Comparison of ENCODE assay signal across 8 mouse cellular contexts in the genomic region with DNA sequence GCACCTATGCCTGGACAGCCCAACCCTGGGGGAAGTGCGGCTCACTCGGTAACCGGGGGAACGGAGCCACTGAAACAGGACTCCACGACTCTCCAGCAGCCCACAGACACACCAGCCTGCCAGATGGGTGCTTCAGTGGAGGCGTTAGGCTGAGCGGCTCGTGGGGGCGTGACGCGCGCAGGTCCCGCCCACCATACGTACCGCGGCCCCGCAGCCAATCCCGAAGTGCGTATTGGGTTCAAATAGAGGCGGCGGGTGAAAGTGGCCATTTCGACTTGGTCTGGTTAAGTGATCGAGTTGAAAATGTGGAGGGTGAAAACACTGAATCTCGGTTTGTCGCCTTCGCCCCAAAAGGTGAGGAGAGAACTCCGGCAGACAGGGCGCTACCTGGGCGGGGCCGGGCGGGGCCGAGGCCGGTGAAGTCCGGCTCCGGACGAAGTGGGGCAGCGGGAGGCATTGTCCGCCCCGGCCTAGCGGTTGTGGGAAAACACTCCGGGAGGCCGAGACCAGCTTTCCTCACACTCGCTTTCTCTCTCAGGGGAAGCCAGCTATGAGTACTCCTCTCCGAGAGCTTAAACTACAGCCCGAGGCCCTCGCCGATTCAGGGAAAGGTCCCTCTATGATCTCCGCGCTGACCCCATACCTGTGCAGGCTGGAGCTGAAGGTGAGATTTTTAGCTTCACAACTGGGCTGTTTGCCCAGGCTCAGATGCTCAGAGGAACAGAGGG. TPM values are rescaled to one million over a fixed set of nuclear protein-coding genes. Genes with fewer than 3 reads are reported as not detected.
DNase-seq lines count a peak whose midpoint lies in the region; ATAC-seq and TF ChIP-seq lines count a peak whose summit lies in the region.

TSS of gene Spag5 (plus strand) at position 173 of the 728 bp plus-strand sequence.

- in situ Hi-C loops in CH12.LX (cut with MboI; ENCODE audit: low pct_ligation_motif_present, low pct_unique_long_range_greater_than_20kb, low sequenced_read_pairs) = no loop called here

- H3K9me3 ChIP-seq in CH12.LX (replicated peaks; ENCODE audit: low read length) = no peaks in the 10 kb centered on the region
- H3K9me3 ChIP-seq in forebrain, embryonic 11.5 days (ENCODE audit: control insufficient read depth, low read length) = no peaks in the 10 kb centered on the region
- H3K9me3 ChIP-seq in heart, embryonic 16.5 days (replicated peaks; ENCODE audit: control insufficient read depth, low read length) = no peaks in the 10 kb centered on the region
- no peaks in the 10 kb centered on the region for H3K9me3 ChIP-seq in liver, embryonic 15.5 days (replicated peaks)
- H3K9me3 ChIP-seq in neural tube, embryonic 12.5 days = no peaks in the 10 kb centered on the region

- TF ChIP-seq RAD21 in CH12.LX (IDR thresholded peaks at IDR 0.05; ENCODE audit: low read depth, low read length) = no peak

- peak within 1 kb of the TSS; percentile 95 for H3K4me2 ChIP-seq in CH12.LX (ENCODE audit: insufficient read depth, low read depth, poor library complexity, severe bottlenecking)
- H3K4me2 ChIP-seq in forebrain, embryonic 11.5 days (ENCODE audit: low read depth, low read length, severe bottlenecking) = peak within 1 kb of the TSS; percentile 59
- H3K4me2 ChIP-seq in heart, embryonic 16.5 days (ENCODE audit: low read depth, low read length) = peak within 1 kb of the TSS; percentile 86
- peak within 1 kb of the TSS; percentile 78 for H3K4me2 ChIP-seq in liver, embryonic 15.5 days
- H3K4me2 ChIP-seq in neural tube, embryonic 12.5 days (replicated peaks) = peak within 1 kb of the TSS; percentile 85

- no peaks in the 10 kb centered on the region for H3K27me3 ChIP-seq in CH12.LX (replicated peaks)
- no peaks in the 10 kb centered on the region for H3K27me3 ChIP-seq in forebrain, embryonic 11.5 days (ENCODE audit: control insufficient read depth, insufficient read depth, low read length)
- H3K27me3 ChIP-seq in heart, embryonic 16.5 days (ENCODE audit: control insufficient read depth, insufficient read depth, low read length) = no peaks in the 10 kb centered on the region
- H3K27me3 ChIP-seq in liver, embryonic 15.5 days = no peaks in the 10 kb centered on the region
- H3K27me3 ChIP-seq in neural tube, embryonic 12.5 days (replicated peaks) = no peaks in the 10 kb centered on the region

- peak within 1 kb of the TSS; percentile 68 to 80 (median 77) for H3K4me3 ChIP-seq in CH12.LX (replicated peaks in 1 of 3; ENCODE audit: low read depth in 2 of 3, low read length in 2 of 3, poor library complexity in 1 of 3)
- H3K4me3 ChIP-seq in forebrain, embryonic 11.5 days (ENCODE audit: low read depth, low read length) = peak within 1 kb of the TSS; percentile 66
- H3K4me3 ChIP-seq in heart, embryonic 16.5 days (ENCODE audit: low read length) = peak within 1 kb of the TSS; percentile 86
- peak within 1 kb of the TSS; percentile 90 for H3K4me3 ChIP-seq in liver, embryonic 15.5 days (replicated peaks)
- H3K4me3 ChIP-seq in neural tube, embryonic 12.5 days = peak within 1 kb of the TSS; percentile 68

- TF ChIP-seq POLR2A in CH12.LX (IDR thresholded peaks at IDR 0.05; ENCODE audit: low read depth, low read length) = peak; percentile 99

- ATAC-seq in forebrain, embryonic 11.5 days (replicated peaks; ENCODE audit: low FRiP score) = peak; percentile 99
- ATAC-seq in heart, embryonic 16.5 days (replicated peaks; ENCODE audit: extremely low read depth, insufficient read depth, low FRiP score) = peak; percentile 99
- ATAC-seq in liver, embryonic 15.5 days (ENCODE audit: insufficient read depth) = peak; percentile 98
- ATAC-seq in neural tube, embryonic 12.5 days (ENCODE audit: low FRiP score, low read depth) = peak; percentile 99

- H3K79me2 ChIP-seq in CH12.LX (replicated peaks; ENCODE audit: control insufficient read depth, extremely low read depth, insufficient read depth, poor library complexity, severe bottlenecking) = peaks cover 28% of the 10 kb centered on the region

- under 1% methylated on average over 49 of the region's 49 CpGs for WGBS in forebrain, embryonic 11.5 days
- WGBS in heart, embryonic 16.5 days = 0% methylated on average over 49 of the region's 49 CpGs
- under 1% methylated on average over 49 of the region's 49 CpGs for WGBS in liver, embryonic 15.5 days (ENCODE audit: insufficient replicate concordance)
- under 1% methylated on average over 49 of the region's 49 CpGs for WGBS in neural tube, embryonic 12.5 days

- H3K4me1 ChIP-seq in CH12.LX (ENCODE audit: control insufficient read depth in 1 of 2, insufficient read depth in 2 of 2) = peaks cover 0 to 42% of the 10 kb centered on the region in 2 experiments; a peak in 2 of 4 replicates
- peaks cover 5% of the 10 kb centered on the region for H3K4me1 ChIP-seq in forebrain, embryonic 11.5 days (replicated peaks; ENCODE audit: control insufficient read depth, insufficient read depth, low read length)
- H3K4me1 ChIP-seq in heart, embryonic 16.5 days (ENCODE audit: control insufficient read depth, insufficient read depth, low read length) = peaks cover 11% of the 10 kb centered on the region; the same call in 1 of the 2 replicates
- peaks cover 40% of the 10 kb centered on the region for H3K4me1 ChIP-seq in liver, embryonic 15.5 days (replicated peaks)
- no peaks in the 10 kb centered on the region for H3K4me1 ChIP-seq in neural tube, embryonic 12.5 days

- no peak for TF ChIP-seq CTCF in CH12.LX (conservative IDR thresholded peaks at IDR 0.05 in 1 of 2, IDR thresholded peaks at IDR 0.05 in 1 of 2; ENCODE audit: low read depth in 2 of 2, low read length in 2 of 2)

- peak within 1 kb of the TSS; percentile 75 for H3K9ac ChIP-seq in CH12.LX (ENCODE audit: insufficient read depth, low read depth)
- peak within 1 kb of the TSS; percentile 74 for H3K9ac ChIP-seq in forebrain, embryonic 11.5 days (ENCODE audit: low read length)
- H3K9ac ChIP-seq in heart, embryonic 16.5 days (ENCODE audit: low read length) = peak within 1 kb of the TSS; percentile 84
- peak within 1 kb of the TSS; percentile 86 for H3K9ac ChIP-seq in liver, embryonic 15.5 days
- H3K9ac ChIP-seq in neural tube, embryonic 12.5 days = peak within 1 kb of the TSS; percentile 58

- peaks cover 25 to 34% of the 10 kb centered on the region in 2 experiments for H3K36me3 ChIP-seq in CH12.LX (replicated peaks in 1 of 2; ENCODE audit: control insufficient read depth in 1 of 2, insufficient read depth in 1 of 2, low read length in 1 of 2)
- peaks cover 5% of the 10 kb centered on the region; the same call in 1 of the 2 replicates for H3K36me3 ChIP-seq in forebrain, embryonic 11.5 days (ENCODE audit: control insufficient read depth, insufficient read depth, low read length)
- peaks cover 15% of the 10 kb centered on the region for H3K36me3 ChIP-seq in heart, embryonic 16.5 days (ENCODE audit: control insufficient read depth, insufficient read depth)
- peaks cover 35% of the 10 kb centered on the region for H3K36me3 ChIP-seq in liver, embryonic 15.5 days (replicated peaks)
- peaks cover 22% of the 10 kb centered on the region for H3K36me3 ChIP-seq in neural tube, embryonic 12.5 days

- peak within 1 kb of the TSS; percentile 49 for H3K27ac ChIP-seq in CH12.LX (ENCODE audit: insufficient read depth, low read depth)
- H3K27ac ChIP-seq in forebrain, embryonic 11.5 days (ENCODE audit: low read depth, low read length) = peak within 1 kb of the TSS; percentile 37
- peak within 1 kb of the TSS; percentile 73 for H3K27ac ChIP-seq in heart, embryonic 16.5 days (ENCODE audit: low read length)
- peak within 1 kb of the TSS; percentile 85 for H3K27ac ChIP-seq in liver, embryonic 15.5 days (replicated peaks)
- H3K27ac ChIP-seq in neural tube, embryonic 12.5 days = no peak within 1 kb of the TSS

- DNase-seq in CH12.LX (ENCODE audit: extremely low read depth) = peak; percentile 94
- DNase-seq in c-Kit-positive CD71-positive TER-119-negative erythroid progenitor cells, embryonic 14.5 days (ENCODE audit: low read depth) = peak; percentile 83
- DNase-seq in forebrain, embryonic 11.5 days (ENCODE audit: low spot score) = peak; percentile 94
- peak; percentile 90 to 94 for DNase-seq in kidney, postnatal 36 days
- DNase-seq in telencephalon, adult 2 months (ENCODE audit: low read depth, low spot score) = peak; percentile 86

- peak; percentile 3; the same call in 1 of the 2 replicates for TF ChIP-seq EP300 in CH12.LX (IDR thresholded peaks at IDR 0.05; ENCODE audit: low read length)

- dilution Hi-C loops in CH12.LX (cut with MboI; ENCODE audit: extremely low pct_ligation_motif_present, extremely low pct_unique_long_range_greater_than_20kb, low sequenced_read_pairs) = no loop called here

TF ChIP-seq in CH12.LX, 34 proteins besides CTCF, POLR2A, EP300 and RAD21 (continues in another document):
- TF ChIP-seq KAT2A (IDR thresholded peaks at IDR 0.05; ENCODE audit: insufficient replicate concordance, low read length) = 0 out of 2 replicates have a peak, but pooled peaks have one; percentile 48
- no peak for TF ChIP-seq JUND (conservative IDR thresholded peaks at IDR 0.05; ENCODE audit: low read depth, low read length)
- peak; percentile 13; the same call in 1 of the 2 replicates for TF ChIP-seq MYC (IDR thresholded peaks at IDR 0.05; ENCODE audit: low read depth, low read length)
- 0 out of 2 replicates have a peak, but pooled peaks have one; percentile 39 for TF ChIP-seq RCOR1 (conservative IDR thresholded peaks at IDR 0.05; ENCODE audit: low read depth, low read length)
- TF ChIP-seq SIN3A (IDR thresholded peaks at IDR 0.05; ENCODE audit: low read length) = peak; percentile 94
- TF ChIP-seq ELF1 (IDR thresholded peaks at IDR 0.05; ENCODE audit: low read depth, low read length) = peak; percentile 26; the same call in 1 of the 2 replicates
- TF ChIP-seq NRF1 (IDR thresholded peaks at IDR 0.05; ENCODE audit: low read depth, low read length) = peak; percentile 75
- TF ChIP-seq ZKSCAN1 (IDR thresholded peaks at IDR 0.05; ENCODE audit: borderline replicate concordance, low read depth, low read length) = no peak
- peak; percentile 94 for TF ChIP-seq TBP (conservative IDR thresholded peaks at IDR 0.05; ENCODE audit: low read depth, low read length)
- no peak; the same call in none of the 2 replicates for TF ChIP-seq ETS1 (conservative IDR thresholded peaks at IDR 0.05; ENCODE audit: low read depth, low read length)
- TF ChIP-seq E2F4 (IDR thresholded peaks at IDR 0.05; ENCODE audit: insufficient replicate concordance, low read depth, low read length) = peak; percentile 89; the same call in 1 of the 2 replicates
- TF ChIP-seq TCF12 (IDR thresholded peaks at IDR 0.05; ENCODE audit: low read depth, low read length) = peak; percentile 90

RNA-seq across cellular contexts. Expression of gene Spag5, which starts in this region (rescaled TPM):
- 57.0 and 57.2 TPM in 2 replicates for total RNA-seq in CH12.LX (2012; rRNA removed)
- total RNA-seq in CH12.LX (2014; rRNA removed) = 47.7 and 50.4 TPM in 2 replicates
- polyA plus RNA-seq in CH12.LX (2012; ENCODE audit: insufficient read length, low read depth) = 81.8 and 92.3 TPM in 2 replicates
- polyA plus RNA-seq in forebrain, embryonic 11.5 days (2014; fragmentation: Nextera tagmentation; extraction: Ambion mirVana) = 75.5 and 76.1 TPM in 2 replicates
- 27.7 and 28.5 TPM in 2 replicates for polyA plus RNA-seq in heart, embryonic 16.5 days (2015; fragmentation: Nextera tagmentation; extraction: Ambion mirVana)
- polyA plus RNA-seq in liver, embryonic 15.5 days (2015; fragmentation: Nextera tagmentation; extraction: Ambion mirVana) = 34.8 and 35.0 TPM in 2 replicates
- 33.6 and 34.2 TPM in 2 replicates for polyA plus RNA-seq in neural tube, embryonic 12.5 days (2016; fragmentation: Nextera tagmentation; extraction: Ambion mirVana)
